Mouse (Mus musculus) B cell, adult 67 days (primary cell): ENCODE measurements around the gene Srek1ip1. TPM values are rescaled to one million over a fixed set of nuclear protein-coding genes. Genes with fewer than 3 reads are reported as not detected.

Source experiments
- total RNA-seq, 2 experiments: library from RNA; stranded (reverse); gene quantifications; 4 replicates each; pipeline ENCODE4 v1.2.4; 2023

Gene Srek1ip1
- 10 to 100 TPM; 12.2 to 13.7 TPM for total RNA-seq

DNA sequence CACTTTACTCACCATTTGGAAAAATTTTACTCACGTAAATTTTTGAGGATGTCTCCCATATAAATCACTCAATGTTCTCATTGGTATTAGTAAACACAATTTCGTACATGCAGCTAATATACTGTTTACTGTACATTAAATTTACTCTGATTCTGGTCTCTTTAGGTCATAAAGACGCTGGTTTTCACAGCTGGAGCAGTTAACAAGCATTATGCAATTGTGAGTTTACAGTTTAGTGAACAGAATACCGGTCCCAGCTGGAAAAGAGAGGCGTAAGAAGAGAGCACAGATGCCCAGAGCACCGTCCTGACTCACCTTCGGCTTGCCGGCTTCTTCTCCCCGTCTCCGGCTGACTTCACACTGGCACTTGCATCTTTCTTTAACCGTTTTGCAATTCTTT is at the start of gene Srek1ip1:
TSS of gene Srek1ip1 (plus strand) at position 301 of the 400 bp plus-strand sequence.

DNA sequence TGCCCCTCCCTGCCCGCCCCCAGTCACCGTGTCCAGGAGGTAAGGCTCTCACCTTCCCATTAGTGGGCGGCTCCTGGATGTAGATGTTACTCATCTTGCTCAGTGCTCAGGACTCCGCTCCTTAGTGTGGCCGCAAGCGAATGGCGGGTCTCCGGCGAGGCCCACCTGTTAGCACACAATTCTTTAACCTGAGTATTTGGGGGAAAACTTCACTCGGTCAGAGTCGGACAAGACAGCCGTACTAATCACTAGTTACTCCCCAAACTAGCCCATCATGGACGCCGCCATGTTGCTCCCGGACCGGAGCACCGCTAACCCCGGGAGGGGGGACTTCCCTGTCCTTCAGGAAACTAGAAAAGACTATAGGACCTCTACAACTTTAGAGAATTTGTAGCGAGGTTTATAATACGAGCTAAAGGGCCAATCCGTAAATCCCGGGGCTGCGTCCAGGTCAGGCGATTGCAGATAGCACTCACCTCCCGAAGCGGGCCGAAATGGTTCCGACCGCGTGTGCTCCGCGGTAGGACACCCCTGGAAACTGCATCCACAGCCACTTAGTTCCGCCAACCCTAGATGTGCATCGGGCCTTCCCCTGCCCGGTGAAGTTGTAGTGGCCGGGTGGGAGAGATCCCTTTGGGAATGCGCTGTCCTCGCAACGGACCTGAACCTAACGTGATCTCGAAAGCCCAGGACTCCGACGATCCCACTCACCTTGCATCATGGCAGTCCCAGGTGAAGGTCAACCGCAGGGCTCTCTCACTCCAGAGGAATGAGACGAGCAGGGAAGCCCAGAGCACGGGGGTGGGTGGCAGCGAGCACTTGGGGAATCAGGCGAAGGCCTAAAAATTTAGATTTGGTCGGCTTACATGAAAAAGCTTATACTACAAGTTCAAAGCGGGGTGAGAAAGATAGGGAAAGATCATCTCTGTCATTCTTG is 24.6 kb downstream of the Srek1ip1 start, which contains the start of gene Cwc27:
TSS of gene Cwc27 (minus strand) at position 508 of the 937 bp plus-strand sequence.

DNA sequence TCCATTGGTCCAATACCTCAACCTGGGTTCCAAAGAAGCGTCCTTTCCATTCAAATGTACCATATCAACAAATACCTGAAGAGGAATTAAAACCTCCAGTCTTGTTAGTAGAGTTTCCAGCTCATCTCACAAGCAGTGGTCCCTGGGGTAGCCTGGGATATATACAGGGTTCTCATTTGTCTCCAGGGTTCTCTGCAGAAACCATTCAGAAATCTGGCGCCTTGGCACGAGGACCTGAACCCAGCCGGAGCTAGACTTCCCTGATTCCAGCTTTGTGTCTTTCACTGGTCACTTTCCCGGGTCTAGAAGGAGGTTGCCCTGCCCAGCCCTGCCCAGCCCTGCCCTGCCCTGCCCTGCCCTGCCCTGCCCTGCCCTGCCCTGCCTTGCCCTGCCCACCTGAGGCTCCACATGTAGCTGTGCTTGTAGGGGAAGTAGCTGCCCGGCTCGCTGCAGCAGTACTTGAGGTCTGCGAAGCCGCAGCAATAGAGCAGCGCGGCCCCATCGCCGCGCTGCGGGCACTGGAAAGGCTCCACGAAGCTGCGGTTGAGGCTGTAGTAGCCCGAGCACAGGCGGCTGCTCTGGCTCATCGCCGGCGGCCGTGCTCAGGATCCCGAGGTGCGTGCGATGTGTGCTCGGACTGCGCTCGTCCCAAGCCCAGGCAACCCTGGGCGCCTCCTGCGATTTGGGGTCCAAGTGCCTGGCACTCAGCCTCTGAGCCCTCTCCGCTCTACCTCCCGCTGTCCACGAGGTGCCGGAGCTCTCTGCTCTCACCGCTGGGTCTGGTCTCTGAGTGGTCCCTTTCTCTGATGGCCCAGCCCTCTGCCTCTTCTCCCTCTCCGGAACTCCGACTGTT is 71.1 kb downstream of the Srek1ip1 start, which contains the start of gene Shisal2b:
TSS of gene Shisal2b (minus strand) at position 767 of the 853 bp plus-strand sequence.

Other genes starting within 250 kb of the Srek1ip1 start
- gene Cwc27, start 24.7 kb downstream of the Srek1ip1 start, total RNA-seq, result 10 to 100 TPM; 25.5 to 26.0 TPM
- not detected for gene Shisal2b, start 71.4 kb downstream of the Srek1ip1 start, total RNA-seq